Mouse (Mus musculus) cerebellum, postnatal 10 days (tissue): ENCODE measurements around the gene Foxp1.

Experiments used
- DNase-seq, 2 experiments: peaks; one replicate each; pipeline ENCODE4 v3.0.0; 2021; ENCODE audit warnings: mixed read lengths in 2 of 2

The Foxp1 gene

GRCm38 (mm10) chr6:99007542-99007941 is 515.0 kb downstream of the Foxp1 start:
- DNase-seq: no peak

DNA sequence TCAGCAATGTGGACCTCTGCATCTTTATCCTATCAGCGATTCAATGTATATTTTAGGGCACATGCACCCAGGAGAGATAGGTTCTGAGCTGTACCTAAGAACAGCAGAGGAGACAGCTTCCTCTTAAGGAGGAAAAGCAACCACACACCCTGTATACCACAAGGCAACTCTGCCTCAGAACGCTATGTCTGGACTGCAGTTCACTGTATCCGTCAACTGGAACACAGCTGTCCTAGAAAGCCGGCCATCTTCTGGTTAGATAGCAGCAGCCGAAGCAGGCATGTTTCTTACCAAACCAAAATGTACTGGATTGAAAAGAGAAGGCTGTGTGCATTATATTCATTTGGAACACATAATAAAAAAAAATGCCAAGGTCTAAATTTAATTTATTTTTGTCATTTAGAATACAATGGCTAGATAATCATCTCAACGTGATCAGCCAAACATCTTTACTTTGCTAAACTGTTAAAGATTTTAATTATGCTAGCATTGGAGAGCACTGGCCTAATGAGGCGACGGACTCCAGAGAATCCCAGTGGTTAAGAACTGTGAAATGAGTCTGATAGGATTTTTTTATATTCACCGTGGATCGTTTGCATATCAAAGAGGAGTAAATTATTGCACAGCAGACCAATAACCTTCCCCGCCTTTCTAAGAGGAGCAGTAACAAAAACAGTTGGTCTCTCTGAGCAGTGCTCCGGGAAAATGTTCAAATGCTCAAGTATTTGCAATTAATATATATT is 518.1 kb downstream of the Foxp1 start:
- DNase-seq: no peak

- DNase-seq: no peak
These were observed 519.3 kb downstream of the Foxp1 start for GRCm38 (mm10) chr6:99003108-99003709.

- no peak for DNase-seq
These were observed 520.9 kb downstream of the Foxp1 start for GRCm38 (mm10) chr6:99001637-99002036.

GRCm38 (mm10) chr6:98998971-98999932 is 523.3 kb downstream of the Foxp1 start:
- DNase-seq: peak; percentile 43 to 48

- peak; percentile 29 to 44 for DNase-seq
These were observed 524.8 kb downstream of the Foxp1 start for GRCm38 (mm10) chr6:98997742-98998141.

DNA sequence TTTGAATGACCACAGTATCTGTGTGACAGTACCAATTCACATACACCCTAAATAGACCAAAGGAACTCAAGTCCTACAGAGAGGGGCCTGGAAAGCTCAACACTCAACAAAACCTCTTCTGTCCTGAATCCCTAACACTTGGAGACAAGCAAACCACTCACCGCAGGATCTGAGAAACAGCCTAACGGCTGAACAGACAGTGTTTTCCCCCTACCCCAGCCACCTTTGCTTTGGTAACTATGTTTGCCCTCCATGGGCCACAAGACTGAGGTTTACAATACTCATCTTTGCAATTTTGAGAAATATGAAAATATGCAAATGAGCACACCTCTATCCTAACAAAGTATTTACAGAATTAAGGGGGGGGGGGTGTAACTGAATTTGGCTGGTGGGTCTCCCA is 525.7 kb downstream of the Foxp1 start:
- no peak for DNase-seq

- no peak for DNase-seq
These were observed 526.2 kb downstream of the Foxp1 start for GRCm38 (mm10) chr6:98996346-98996745.

DNA sequence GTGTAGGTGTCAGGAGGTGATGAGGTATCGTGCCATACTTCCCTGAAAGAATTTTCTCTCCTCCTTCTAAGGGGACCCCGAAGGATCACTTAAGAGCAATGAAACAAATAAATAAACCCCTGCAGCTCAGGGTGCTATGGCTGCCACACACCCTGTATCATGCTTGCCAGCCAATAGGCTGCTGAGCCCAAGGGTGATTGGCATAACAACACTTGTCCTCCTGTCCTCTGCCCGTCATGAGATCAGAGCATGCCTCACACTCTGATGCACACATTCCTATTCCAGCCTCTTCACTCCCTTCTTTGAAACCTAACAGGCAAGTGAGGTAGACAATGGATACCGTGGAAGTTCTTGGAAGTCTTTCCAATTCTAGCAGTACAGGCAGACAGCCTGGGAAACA is 526.8 kb downstream of the Foxp1 start:
- DNase-seq: no peak

DNA sequence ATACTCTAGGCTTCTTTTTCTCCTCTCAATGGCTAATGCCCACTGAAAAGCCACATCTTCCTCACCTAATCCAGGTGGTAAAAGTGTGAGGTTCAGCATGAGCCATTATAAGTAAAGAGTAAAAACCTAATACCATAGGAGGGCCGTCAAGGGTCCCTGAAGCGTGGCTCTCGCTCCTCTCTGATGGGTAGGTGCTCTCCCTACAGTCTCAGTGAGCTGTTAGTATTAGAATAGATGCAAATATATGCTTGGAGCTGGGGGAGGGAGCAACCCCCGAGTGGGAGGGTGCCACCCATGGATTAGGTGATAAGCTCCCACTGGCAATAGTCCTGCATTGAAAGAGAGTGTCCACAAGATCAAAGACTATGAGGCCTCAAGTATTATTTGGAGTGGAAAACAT is 527.6 kb downstream of the Foxp1 start:
- no peak for DNase-seq

DNA sequence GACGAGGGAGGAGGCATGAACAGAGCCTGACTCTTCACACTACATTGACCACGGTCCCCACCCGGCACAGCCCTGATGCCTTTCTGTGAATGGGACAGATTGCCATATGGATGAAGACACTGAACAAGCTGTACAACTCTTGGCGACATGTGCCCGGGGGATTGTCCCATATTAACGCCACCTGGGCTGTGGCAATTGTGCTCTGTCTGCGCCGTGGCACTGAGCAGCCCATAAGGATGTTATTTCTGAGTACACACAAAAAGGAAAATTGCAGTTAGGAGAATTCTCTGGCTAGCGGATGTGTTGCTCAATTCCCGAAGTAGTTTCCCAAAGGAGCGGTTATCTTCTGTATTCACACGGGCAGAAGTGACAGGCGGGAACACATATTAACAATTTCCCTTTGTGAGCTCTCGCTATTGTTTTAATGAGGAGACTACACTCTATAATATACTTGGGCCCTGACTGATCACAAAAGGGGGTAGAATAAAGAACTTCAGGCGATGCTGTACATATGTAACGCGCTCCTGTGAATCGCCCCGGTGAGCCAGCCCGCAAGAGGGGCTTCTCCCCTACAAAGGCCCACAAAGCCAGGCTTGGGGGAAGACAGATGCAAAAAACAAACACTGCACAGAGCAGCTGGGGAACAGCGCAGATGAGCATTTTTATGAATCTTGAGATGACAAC is 528.3 kb downstream of the Foxp1 start:
- DNase-seq: peak; percentile 57 to 77

DNA sequence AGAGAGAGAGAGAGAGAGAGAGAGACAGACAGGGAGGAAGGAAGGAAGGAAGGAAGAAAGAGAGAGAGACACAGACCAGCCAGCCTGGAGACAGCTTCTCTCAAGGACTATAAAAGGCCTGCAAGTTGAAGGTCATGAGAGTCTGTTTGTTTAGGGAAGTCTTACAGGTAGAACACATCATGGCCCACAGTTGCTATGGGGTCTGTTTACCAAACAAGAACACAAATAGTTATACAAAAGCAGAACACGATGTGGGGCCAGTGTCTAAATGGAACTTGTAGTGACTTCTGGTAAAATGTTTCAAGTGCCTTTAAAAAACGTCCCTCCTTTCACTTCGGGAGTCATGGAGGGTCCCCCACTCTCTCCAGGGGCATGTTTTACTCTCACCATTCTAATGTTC is 529.3 kb downstream of the Foxp1 start:
- DNase-seq: no peak

GRCm38 (mm10) chr6:98992772-98993147 is 529.8 kb downstream of the Foxp1 start:
- no peak for DNase-seq

- DNase-seq: no peak
These were observed 530.4 kb downstream of the Foxp1 start for GRCm38 (mm10) chr6:98991900-98992771.

DNA sequence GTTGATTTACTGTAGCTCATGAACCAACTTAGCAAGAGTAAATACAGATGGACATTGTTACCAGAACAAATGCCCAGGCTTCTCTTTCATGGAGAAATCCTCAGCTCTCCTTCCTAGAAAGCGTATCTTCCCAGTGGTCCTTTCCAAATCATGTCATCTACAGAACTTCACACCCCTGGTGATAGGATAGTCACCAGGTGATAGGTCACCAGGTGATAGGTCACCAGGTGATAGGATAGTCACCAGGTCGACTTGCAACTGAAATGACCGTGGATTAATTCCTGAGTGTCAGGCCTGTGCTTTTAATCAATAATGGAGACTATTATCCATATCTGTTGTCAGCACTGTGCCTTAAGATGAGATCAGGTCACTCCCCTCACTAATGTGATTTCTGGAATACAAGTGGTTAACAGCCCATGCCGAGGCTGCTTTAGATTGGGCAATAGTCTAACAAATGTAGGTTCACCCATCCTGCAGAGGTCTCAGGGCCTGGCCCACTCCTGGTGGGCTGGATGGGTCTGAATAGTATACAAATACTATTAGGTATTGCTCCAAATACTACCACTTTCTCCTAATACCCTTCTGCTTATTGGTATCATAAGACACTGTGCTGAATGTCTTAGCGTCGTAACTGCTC is 534.9 kb downstream of the Foxp1 start:
- no peak for DNase-seq

DNA sequence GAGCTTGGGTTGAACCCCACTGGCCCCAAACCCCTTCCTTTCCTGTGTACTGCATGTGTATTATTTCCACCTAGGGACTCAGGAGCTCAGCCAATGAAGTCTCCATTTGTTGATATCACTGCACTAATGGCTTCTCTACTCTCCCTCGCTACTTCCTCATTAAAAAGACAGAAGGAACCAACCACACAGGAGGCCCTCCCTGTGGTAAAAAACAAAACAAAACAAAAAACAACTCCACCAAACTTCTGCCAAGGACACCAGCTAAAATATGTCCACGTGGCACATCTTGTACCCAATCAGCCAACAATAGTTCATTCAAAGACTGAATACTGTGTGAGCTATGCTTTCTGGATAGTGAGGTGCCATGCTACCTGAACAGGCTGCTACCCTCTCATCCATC is 537.1 kb downstream of the Foxp1 start:
- DNase-seq: no peak

GRCm38 (mm10) chr6:98984626-98985025 is 537.9 kb downstream of the Foxp1 start:
- no peak for DNase-seq

DNA sequence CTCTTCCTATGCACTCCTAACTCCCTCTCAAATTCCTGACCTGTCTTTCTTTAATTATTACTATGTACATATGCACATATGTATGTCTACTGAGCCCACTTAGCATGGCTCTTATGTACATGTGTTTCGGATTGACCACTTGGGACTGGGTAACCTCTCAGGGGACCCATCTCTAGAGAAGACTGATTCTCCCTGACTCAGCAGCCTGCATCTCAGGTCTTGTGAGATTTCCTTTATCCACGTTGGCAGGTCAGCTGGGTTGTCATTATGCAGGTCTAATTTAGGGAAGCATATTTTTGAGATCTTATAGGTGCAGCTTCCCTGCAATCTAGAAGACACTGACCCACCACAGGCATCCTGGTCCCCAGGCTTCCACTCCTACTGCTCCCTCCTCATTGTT is 538.5 kb downstream of the Foxp1 start:
- DNase-seq: no peak

DNA sequence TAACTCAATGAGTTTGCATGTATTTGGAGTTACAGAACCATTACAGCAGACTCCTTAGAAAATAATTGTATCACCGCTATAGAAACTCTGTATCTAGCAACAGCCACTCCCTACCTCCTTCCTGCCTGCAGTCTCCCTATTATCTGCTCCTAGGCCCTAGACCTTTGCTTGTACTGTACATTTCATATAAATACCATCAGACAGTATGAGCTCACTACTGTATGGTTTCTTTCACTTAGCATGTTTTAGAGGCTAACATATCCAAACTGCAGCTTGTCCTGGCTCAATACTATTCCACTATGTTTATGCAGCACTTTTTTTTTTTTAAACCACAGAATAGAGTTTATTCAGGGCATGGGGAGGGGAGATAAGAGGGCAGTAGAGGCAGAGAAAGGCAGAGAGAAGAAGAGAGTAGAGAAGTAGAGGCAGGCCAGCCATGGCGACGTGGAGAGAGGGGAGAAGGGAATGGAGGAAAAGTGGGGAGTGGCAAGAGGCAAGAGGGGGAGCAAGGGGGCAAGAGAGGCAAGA is 539.1 kb downstream of the Foxp1 start:
- DNase-seq: no peak

GRCm38 (mm10) chr6:98981265-98981664 is 541.3 kb downstream of the Foxp1 start:
- DNase-seq: peak in 1 of 2 experiments; percentile 16

GRCm38 (mm10) chr6:98980432-98980831 is 542.1 kb downstream of the Foxp1 start:
- no peak for DNase-seq
